Mouse (Mus musculus): ENCODE measurements around the gene Phactr3. TPM values are rescaled to one million over a fixed set of nuclear protein-coding genes. Genes with fewer than 3 reads are reported as not detected.
"Not testable (repeated sequence)": the region's sequence is repeated elsewhere in the genome, so short reads cannot be mapped to it uniquely, and the experiment has no call there.

Phactr3 gene
- not detected in 2 replicates for polyA plus RNA-seq (2012; ENCODE audit: insufficient read depth, insufficient read length, missing spikeins)

- peak within 1 kb of the TSS; percentile 20 for H3K4me3 ChIP-seq (ENCODE audit: insufficient read depth, low read length)
- no peak within 1 kb of the TSS for H3K27ac ChIP-seq (ENCODE audit: insufficient read depth, low read depth, low read length)
- H3K4me1 ChIP-seq (ENCODE audit: control insufficient read depth, insufficient read depth, low read length) = peaks cover 21% of the 10 kb centered on the region
- TF ChIP-seq POLR2A (IDR thresholded peaks at IDR 0.05; ENCODE audit: borderline replicate concordance, low read depth, low read length) = no peak
- no peak for TF ChIP-seq CTCF (IDR thresholded peaks at IDR 0.05; ENCODE audit: low read depth, low read length)
Observed at GRCm38 (mm10) chr2:178118801-178119560, at the start of gene Phactr3. TSS of gene Phactr3 (plus strand) at chr2:178118975.

DNA sequence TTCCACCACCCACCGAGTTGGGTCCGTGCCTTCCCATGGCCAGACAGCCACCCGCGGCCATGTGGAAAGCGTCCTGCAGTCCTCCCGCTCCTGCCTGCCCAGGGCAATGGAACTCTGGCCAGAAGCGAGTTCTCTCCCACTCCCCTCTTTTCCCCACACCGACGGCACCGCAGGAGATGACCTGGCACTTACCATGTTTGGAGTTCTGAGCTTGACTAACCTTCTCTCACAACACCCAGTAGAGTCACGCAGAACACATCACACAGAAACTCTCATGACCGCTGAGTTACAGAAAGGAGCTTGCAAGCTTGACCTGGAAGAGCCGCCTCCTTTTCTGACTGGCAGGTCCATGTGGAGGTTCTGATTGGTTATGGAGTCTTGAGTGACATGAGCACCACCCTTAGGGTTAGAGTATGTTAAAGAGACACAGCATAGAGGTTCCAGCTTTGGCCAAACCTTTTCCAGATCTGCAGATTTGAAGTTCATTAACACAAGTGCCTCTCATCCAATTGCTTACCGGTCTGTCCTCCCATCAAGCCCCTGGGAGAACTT is 40.5 kb upstream of the Phactr3 start, which contains the start of gene Zfp931:
TSS of gene Zfp931 (minus strand) at position 311 of the 552 bp plus-strand sequence.
- H3K27ac ChIP-seq (ENCODE audit: insufficient read depth, low read depth, low read length) = not testable (repeated sequence)
- H3K4me3 ChIP-seq (ENCODE audit: insufficient read depth, low read length) = peak within 1 kb of the TSS; percentile 65

DNA sequence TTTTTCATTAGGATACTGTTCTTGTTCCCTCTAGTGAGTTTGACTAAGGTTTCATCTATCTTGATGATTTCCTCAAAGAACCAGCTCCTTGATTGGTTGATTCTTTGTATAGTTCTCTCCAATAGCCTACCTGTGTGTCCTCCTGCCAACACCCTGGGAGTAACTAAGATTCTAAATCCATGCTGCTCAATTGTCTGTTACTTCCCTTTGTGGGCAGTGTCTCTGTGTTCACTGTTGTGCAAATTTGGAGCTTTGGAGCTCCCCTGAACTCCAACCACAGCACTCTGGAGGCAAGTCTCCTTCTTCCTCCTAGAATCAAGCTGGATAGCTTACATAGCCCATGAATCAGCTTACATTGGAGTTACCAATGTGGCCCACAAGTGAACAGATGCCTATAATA is 29.2 kb upstream of the Phactr3 start:
- H3K4me1 ChIP-seq (ENCODE audit: control insufficient read depth, insufficient read depth, low read length) = no peaks in the 10 kb centered on the region
- H3K4me3 ChIP-seq (ENCODE audit: insufficient read depth, low read length) = no peak overlapping the region
- no peak overlapping the region for H3K27ac ChIP-seq (ENCODE audit: insufficient read depth, low read depth, low read length)
- TF ChIP-seq CTCF (IDR thresholded peaks at IDR 0.05; ENCODE audit: low read depth, low read length) = no peak
- no peak for TF ChIP-seq POLR2A (IDR thresholded peaks at IDR 0.05; ENCODE audit: borderline replicate concordance, low read depth, low read length)

More for the DNA sequence above, 40.5 kb upstream of the Phactr3 start, which contains the start of gene Zfp931:
- H3K4me1 ChIP-seq (ENCODE audit: control insufficient read depth, insufficient read depth, low read length) = not testable (repeated sequence)

DNA sequence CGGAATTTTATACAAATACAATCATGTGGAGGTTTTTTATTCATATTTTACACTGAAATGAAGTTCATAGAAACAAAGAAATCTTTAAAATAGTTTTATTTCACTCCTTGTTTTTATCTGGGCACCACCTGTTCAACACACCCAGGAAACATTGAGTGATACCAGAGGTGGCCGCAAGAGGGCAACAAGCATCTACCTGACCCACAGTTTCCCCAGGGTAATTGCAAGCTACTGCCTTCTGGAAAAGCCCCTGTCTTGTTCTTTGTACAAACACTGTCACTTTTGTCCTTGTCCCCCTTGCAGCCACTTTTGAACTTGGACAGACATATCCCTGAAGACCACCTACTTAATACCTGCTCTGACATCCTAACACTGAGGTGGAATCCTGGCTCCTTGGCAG is 20.8 kb upstream of the Phactr3 start:
- Histone ChIP-seq H3K27ac (ENCODE audit: insufficient read depth, low read depth, low read length) (no peak overlapping the region), H3K4me3 (ENCODE audit: insufficient read depth, low read length) (no peak overlapping the region), H3K4me1 (ENCODE audit: control insufficient read depth, insufficient read depth, low read length) (0 out of 2 replicates have a peak, but pooled peaks cover 2% of the 10 kb centered on the region)
- no peak for TF ChIP-seq POLR2A (IDR thresholded peaks at IDR 0.05; ENCODE audit: borderline replicate concordance, low read depth, low read length)
- peak; percentile 70 for TF ChIP-seq CTCF (IDR thresholded peaks at IDR 0.05; ENCODE audit: low read depth, low read length)

GRCm38 (mm10) chr2:178101957-178102356 is 16.8 kb upstream of the Phactr3 start:
- no peak overlapping the region for H3K4me3 ChIP-seq (ENCODE audit: insufficient read depth, low read length)
- no peak overlapping the region for H3K27ac ChIP-seq (ENCODE audit: insufficient read depth, low read depth, low read length)
- TF ChIP-seq POLR2A (IDR thresholded peaks at IDR 0.05; ENCODE audit: borderline replicate concordance, low read depth, low read length) (no peak), CTCF (IDR thresholded peaks at IDR 0.05; ENCODE audit: low read depth, low read length) (peak; percentile 65; the same call in 1 of the 2 replicates)
- no peaks in the 10 kb centered on the region for H3K4me1 ChIP-seq (ENCODE audit: control insufficient read depth, insufficient read depth, low read length)

DNA sequence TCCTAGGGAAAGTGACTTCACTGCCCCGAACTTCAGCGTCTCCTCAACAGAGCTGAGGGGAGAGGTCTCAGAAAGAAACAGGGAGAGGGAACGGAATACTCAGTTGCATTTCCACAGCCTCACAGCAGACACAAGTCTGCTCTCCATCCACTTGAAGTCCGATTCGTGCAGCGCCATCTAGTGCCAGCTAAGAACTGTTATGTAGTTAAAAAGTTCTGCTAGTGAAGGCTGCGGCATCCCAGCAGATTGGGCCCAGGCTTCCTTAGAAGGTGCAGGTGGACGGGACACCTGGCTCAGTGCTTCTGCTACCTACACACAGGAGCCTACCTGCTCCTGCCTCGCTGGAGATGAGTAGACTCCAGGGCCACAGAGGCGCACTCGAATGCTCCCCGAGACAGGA is 829 bp upstream of the Phactr3 start:
- Histone ChIP-seq H3K4me3 (ENCODE audit: insufficient read depth, low read length) (no peak overlapping the region), H3K4me1 (ENCODE audit: control insufficient read depth, insufficient read depth, low read length) (peaks cover 21% of the 10 kb centered on the region), H3K27ac (ENCODE audit: insufficient read depth, low read depth, low read length) (no peak overlapping the region)
- TF ChIP-seq CTCF (IDR thresholded peaks at IDR 0.05; ENCODE audit: low read depth, low read length) = peak; percentile 78
- TF ChIP-seq POLR2A (IDR thresholded peaks at IDR 0.05; ENCODE audit: borderline replicate concordance, low read depth, low read length) = no peak

DNA sequence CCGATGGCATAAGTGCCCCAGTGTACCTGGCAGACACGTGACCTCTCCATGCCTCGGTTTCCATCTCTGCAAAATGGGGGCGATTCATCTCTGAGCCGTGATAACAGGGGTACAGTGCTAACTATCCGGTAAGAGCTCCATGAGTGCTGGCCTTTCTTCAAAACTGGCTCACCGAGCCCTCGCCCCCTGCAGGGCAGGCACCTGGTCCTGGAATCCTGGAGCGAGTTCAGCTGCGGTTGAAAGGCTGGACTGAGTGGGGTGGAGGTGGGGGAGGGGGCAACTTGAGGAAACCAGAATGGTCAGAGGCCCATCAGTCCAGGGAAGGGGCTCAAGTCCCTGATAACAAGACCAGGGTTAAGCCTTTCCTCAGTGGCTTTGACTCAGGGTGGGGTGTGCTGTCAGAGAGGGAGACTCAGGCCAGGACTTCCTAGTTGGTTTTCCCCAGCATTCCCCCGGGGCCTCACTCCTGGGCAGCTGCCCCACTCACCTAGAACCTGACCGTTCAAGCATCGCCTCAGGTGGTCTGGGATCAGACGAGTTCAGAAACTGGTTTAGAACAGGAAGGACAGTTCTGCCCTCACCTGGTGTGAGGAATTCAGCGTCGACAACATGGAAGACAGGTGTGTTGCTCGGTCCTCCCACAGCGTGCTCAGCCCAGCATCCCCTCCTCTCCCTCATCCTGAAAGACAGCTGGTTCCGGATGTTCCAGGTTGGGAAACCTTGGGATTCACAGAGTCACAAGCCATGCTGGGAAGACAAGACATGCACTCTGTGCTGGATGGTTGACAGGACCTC is 983 bp downstream of the Phactr3 start:
- Histone ChIP-seq H3K4me1 (ENCODE audit: control insufficient read depth, insufficient read depth, low read length) (peaks cover 19% of the 10 kb centered on the region), H3K27ac (ENCODE audit: insufficient read depth, low read depth, low read length) (no peak overlapping the region), H3K4me3 (ENCODE audit: insufficient read depth, low read length) (no peak overlapping the region)
- TF ChIP-seq POLR2A (IDR thresholded peaks at IDR 0.05; ENCODE audit: borderline replicate concordance, low read depth, low read length) = no peak
- TF ChIP-seq CTCF (IDR thresholded peaks at IDR 0.05; ENCODE audit: low read depth, low read length) = no peak

GRCm38 (mm10) chr2:178120356-178120645 is 1.5 kb downstream of the Phactr3 start:
- Histone ChIP-seq H3K4me3 (ENCODE audit: insufficient read depth, low read length) (no peak overlapping the region), H3K27ac (ENCODE audit: insufficient read depth, low read depth, low read length) (no peak overlapping the region), H3K4me1 (ENCODE audit: control insufficient read depth, insufficient read depth, low read length) (peaks cover 14% of the 10 kb centered on the region)
- TF ChIP-seq POLR2A (IDR thresholded peaks at IDR 0.05; ENCODE audit: borderline replicate concordance, low read depth, low read length) = no peak
- no peak for TF ChIP-seq CTCF (IDR thresholded peaks at IDR 0.05; ENCODE audit: low read depth, low read length)

DNA sequence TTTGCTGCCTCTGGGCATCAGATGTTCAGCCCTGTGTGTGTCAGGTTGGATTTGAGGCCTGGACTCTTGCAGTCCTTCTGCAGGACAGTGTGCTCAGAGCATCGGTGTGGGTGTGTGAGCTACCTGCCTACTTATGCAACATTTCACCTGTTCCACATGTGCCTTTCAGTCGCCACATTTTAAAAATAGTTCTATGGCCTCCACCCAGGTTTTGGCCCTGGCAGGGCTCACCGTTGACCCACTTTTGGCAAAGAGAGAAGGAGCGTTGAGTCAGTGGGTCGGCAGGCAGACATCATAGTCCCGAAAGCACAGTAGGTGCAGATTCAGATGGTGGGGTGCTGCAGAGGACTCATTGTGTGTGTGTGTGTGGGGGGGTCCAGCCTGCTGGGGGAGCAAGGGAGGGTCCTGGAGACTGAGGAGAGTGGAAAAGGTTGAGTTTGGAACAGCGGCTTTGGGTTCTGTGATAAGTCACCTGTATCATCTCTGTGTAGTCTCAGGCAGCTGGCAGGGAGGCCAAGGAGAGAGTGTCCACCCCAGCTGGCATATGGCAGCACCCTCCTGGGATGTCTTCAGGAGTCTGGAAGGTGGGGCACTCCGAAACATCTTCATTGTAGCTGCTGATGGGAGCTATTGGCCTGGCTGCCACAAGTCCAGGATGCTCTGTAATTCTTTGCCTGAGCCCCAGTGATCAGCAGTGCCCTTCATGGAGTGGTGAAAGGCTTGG is 2.0 kb downstream of the Phactr3 start:
- Histone ChIP-seq H3K4me3 (ENCODE audit: insufficient read depth, low read length) (no peak overlapping the region), H3K4me1 (ENCODE audit: control insufficient read depth, insufficient read depth, low read length) (peaks cover 9% of the 10 kb centered on the region), H3K27ac (ENCODE audit: insufficient read depth, low read depth, low read length) (no peak overlapping the region)
- TF ChIP-seq CTCF (IDR thresholded peaks at IDR 0.05; ENCODE audit: low read depth, low read length) (no peak), POLR2A (IDR thresholded peaks at IDR 0.05; ENCODE audit: borderline replicate concordance, low read depth, low read length) (no peak)

Data from bone marrow macrophage, adult 2 months (primary cell).